Mouse (Mus musculus): ENCODE data around the gene Tas1r3. TPM values are rescaled to one million over a fixed set of nuclear protein-coding genes. Genes with fewer than 3 reads are reported as not detected.

Gene Tas1r3
- total RNA-seq, 2 experiments from 2014 or later, result 0.11 to 0.15 TPM

GRCm38 (mm10) chr4:155847591-155848352 is 15.4 kb downstream of the Tas1r3 start:
- peak in 1 of 2 experiments; percentile 44 for DNase-seq (ENCODE audit: low spot score in 2 of 2)
- intact Hi-C loops (cut with DNase I), result loop anchor here (2.0 kb wide), 1 partner anchor 21 kb away; the partner anchor contains the start of genes Cptp and Ints11

- intact Hi-C loops (cut with DNase I), result loop anchor here (2.0 kb wide), 1 partner anchor 22 kb away; the partner anchor contains the start of genes Cptp and Ints11
- peak; percentile 94 to 97 for DNase-seq (ENCODE audit: low spot score in 2 of 2)
Measured at GRCm38 (mm10) chr4:155846871-155847578, 16.1 kb downstream of the Tas1r3 start, which contains the start of gene Dvl1. Gene Dvl1, plus strand, starts transcription at chr4:155847402.

- intact Hi-C loops (cut with DNase I), result no loop called here
Measured at GRCm38 (mm10) chr4:155843231-155843630, 19.9 kb downstream of the Tas1r3 start.

GRCm38 (mm10) chr4:155841651-155842270 is 21.4 kb downstream of the Tas1r3 start:
- intact Hi-C loops (cut with DNase I), result no loop called here
- no peak for DNase-seq (ENCODE audit: low spot score in 2 of 2)

More at GRCm38 (mm10) chr4:155843231-155843630, 19.9 kb downstream of the Tas1r3 start:
- DNase-seq (ENCODE audit: low spot score in 2 of 2), result no peak

- DNase-seq (ENCODE audit: low spot score in 2 of 2), result no peak
- intact Hi-C loops (cut with DNase I), result no loop called here
Measured at GRCm38 (mm10) chr4:155841003-155841454, 22.1 kb downstream of the Tas1r3 start.

- no peak for DNase-seq (ENCODE audit: low spot score in 2 of 2)
- intact Hi-C loops (cut with DNase I), result no loop called here
Measured at GRCm38 (mm10) chr4:155840076-155841002, 22.8 kb downstream of the Tas1r3 start.

GRCm38 (mm10) chr4:155839483-155839910 is 23.7 kb downstream of the Tas1r3 start, which contains the start of gene Mxra8:
Gene Mxra8, plus strand, starts transcription at chr4:155839680.
- intact Hi-C loops (cut with DNase I), result no loop called here
- no peak for DNase-seq (ENCODE audit: low spot score in 2 of 2)

GRCm38 (mm10) chr4:155838187-155839153 is 24.7 kb downstream of the Tas1r3 start:
- no peak for DNase-seq (ENCODE audit: low spot score in 2 of 2)
- intact Hi-C loops (cut with DNase I), result no loop called here

GRCm38 (mm10) chr4:155837404-155838010 is 25.7 kb downstream of the Tas1r3 start:
- no peak for DNase-seq (ENCODE audit: low spot score in 2 of 2)
- intact Hi-C loops (cut with DNase I), result no loop called here

GRCm38 (mm10) chr4:155833836-155834235 is 29.3 kb downstream of the Tas1r3 start:
- DNase-seq (ENCODE audit: low spot score in 2 of 2), result peak; percentile 53 to 66
- intact Hi-C loops (cut with DNase I), result no loop called here

- intact Hi-C loops (cut with DNase I), result no loop called here
- DNase-seq (ENCODE audit: low spot score in 2 of 2), result no peak
Measured at GRCm38 (mm10) chr4:155833234-155833633, 29.9 kb downstream of the Tas1r3 start.

GRCm38 (mm10) chr4:155832321-155832720 is 30.8 kb downstream of the Tas1r3 start:
- DNase-seq (ENCODE audit: low spot score in 2 of 2), result no peak
- intact Hi-C loops (cut with DNase I), result no loop called here

- intact Hi-C loops (cut with DNase I), result loop anchor here (2.0 kb wide), 1 partner anchor 111 kb away; the partner anchor contains the start of gene Ube2j2
- no peak for DNase-seq (ENCODE audit: low spot score in 2 of 2)
Measured at GRCm38 (mm10) chr4:155831831-155832230, 31.3 kb downstream of the Tas1r3 start.

GRCm38 (mm10) chr4:155831205-155831766 is 31.9 kb downstream of the Tas1r3 start, which contains the start of gene Aurkaip1:
Gene Aurkaip1, plus strand, starts transcription at chr4:155831272.
- intact Hi-C loops (cut with DNase I), result loop anchor here (2.0 kb wide), 1 partner anchor 112 kb away; the partner anchor contains the start of gene Ube2j2
- DNase-seq (ENCODE audit: low spot score in 2 of 2), result peak; percentile 94

- no peak for DNase-seq (ENCODE audit: low spot score in 2 of 2)
- intact Hi-C loops (cut with DNase I), result loop anchor here (2.0 kb wide), 1 partner anchor 112 kb away; the partner anchor contains the start of gene Ube2j2
Measured at GRCm38 (mm10) chr4:155830596-155830995, 32.6 kb downstream of the Tas1r3 start.

- DNase-seq (ENCODE audit: low spot score in 2 of 2), result no peak
- intact Hi-C loops (cut with DNase I), result loop anchor here (2.0 kb wide), 1 partner anchor 113 kb away; the partner anchor contains the start of gene Ube2j2
Measured at GRCm38 (mm10) chr4:155829866-155830265, 33.3 kb downstream of the Tas1r3 start.

- no peak for DNase-seq (ENCODE audit: low spot score in 2 of 2)
- intact Hi-C loops (cut with DNase I), result no loop called here
Measured at GRCm38 (mm10) chr4:155823443-155823842, 39.7 kb downstream of the Tas1r3 start.
